Mouse (Mus musculus) midbrain, embryonic 16.5 days (tissue): ENCODE measurements at regions not wholly inside any gene's neighbourhood (a gene's known extent, or its start where the extent isn't known, plus 50 kb on each side); places are given as distances from the start of the nearest gene placed in this dataset.

Experiments used
- ATAC-seq: fragments of 200-750 bp; cut with Nextera tagmentation; 2 replicates; pipeline ENCODE4 v1.8.0; 2017; ENCODE audit warnings: moderate TSS enrichment
- H3K27ac ChIP-seq: fragments of 300-500 bp; sonication (generic); 2 replicates; pipeline ENCODE4 v1.5.1; 2014; ENCODE audit warnings: mild to moderate bottlenecking, low read length, mixed read lengths
- H3K27me3 ChIP-seq: fragments of 300-500 bp; sonication (generic); 2 replicates; pipeline ENCODE4 v1.6.1; 2014; ENCODE audit warnings: low read depth, low read length, mixed read lengths; ENCODE audit not compliant: control insufficient read depth, insufficient read depth
- H3K36me3 ChIP-seq: fragments of 300-500 bp; sonication (generic); 2 replicates; pipeline ENCODE4 v1.6.1; 2014; ENCODE audit warnings: mild to moderate bottlenecking, low read length, moderate library complexity, mixed read lengths; ENCODE audit not compliant: control insufficient read depth, insufficient read depth
- H3K4me1 ChIP-seq: fragments of 300-500 bp; sonication (generic); 2 replicates; pipeline ENCODE4 v1.6.1; 2014; ENCODE audit warnings: mild to moderate bottlenecking, low read length, mixed read lengths; ENCODE audit not compliant: control insufficient read depth, insufficient read depth
- H3K4me2 ChIP-seq: fragments of 300-500 bp; sonication (generic); 2 replicates; pipeline ENCODE4 v1.6.1; 2014; ENCODE audit warnings: mild to moderate bottlenecking, low read length, mixed read lengths
- H3K4me3 ChIP-seq: fragments of 300-500 bp; sonication (generic); 2 replicates; pipeline ENCODE4 v1.5.1; 2014; ENCODE audit warnings: low read depth, mild to moderate bottlenecking, low read length, moderate library complexity, mixed read lengths
- H3K9ac ChIP-seq: fragments of 300-500 bp; sonication (generic); 2 replicates; pipeline ENCODE4 v1.6.1; 2014; ENCODE audit warnings: low read depth, low read length, mixed read lengths
- H3K9me3 ChIP-seq: fragments of 300-500 bp; sonication (generic); replicated peaks from 2 replicates; pipeline ENCODE4 v1.6.1; 2014; ENCODE audit warnings: mild to moderate bottlenecking, low read length, mixed read lengths; ENCODE audit not compliant: control insufficient read depth, poor library complexity, severe bottlenecking
- WGBS: fragments of 180-500 bp; shearing (Covaris S2); extraction: QIAGEN DNeasy Blood & Tissue Kit; methylation state at CpG from one replicate; pipeline ENCODE4 v1.1.7; 2014; 5-methylcytosine and 5-hydroxymethylcytosine counted together

DNA sequence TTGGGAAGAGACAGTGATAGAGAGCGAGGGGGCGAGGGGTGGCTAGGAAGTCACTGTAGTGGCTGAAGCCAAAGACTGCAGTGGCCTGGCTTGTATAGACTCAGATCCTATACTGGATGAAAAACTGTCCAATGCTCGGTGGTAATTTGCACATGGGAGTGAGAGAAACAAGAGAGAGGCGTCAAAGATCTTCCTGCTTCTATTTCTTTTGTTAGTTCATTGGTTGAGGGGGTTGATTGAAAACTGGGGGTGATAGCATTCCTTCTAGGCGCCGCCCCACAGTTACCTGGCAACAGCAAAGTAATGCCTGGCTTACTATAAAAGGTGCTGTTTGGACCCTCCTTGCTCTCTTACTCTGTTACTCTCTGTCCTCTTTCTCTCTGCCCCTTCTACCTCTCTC lies 465.3 kb upstream of the Smim15 start:
- Histone ChIP-seq H3K4me1 (no peaks in the 10 kb centered on the region), H3K9ac (no peak overlapping the region), H3K4me3 (no peak overlapping the region), H3K27me3 (no peaks in the 10 kb centered on the region), H3K36me3 (no peaks in the 10 kb centered on the region), H3K9me3 (no peaks in the 10 kb centered on the region), H3K4me2 (no peak overlapping the region), H3K27ac (no peak overlapping the region)
- WGBS = 81% methylated on average over 6 of the region's 6 CpGs
- no peak for ATAC-seq

GRCm38 (mm10) chr13:107577809-107578208 lies 466.4 kb upstream of the Smim15 start:
- no peak overlapping the region for H3K9ac ChIP-seq
- H3K27ac ChIP-seq = no peak overlapping the region
- H3K4me3 ChIP-seq = no peak overlapping the region
- H3K4me1 ChIP-seq = no peaks in the 10 kb centered on the region
- no peak overlapping the region for H3K4me2 ChIP-seq
- no peaks in the 10 kb centered on the region for H3K27me3 ChIP-seq
- no peak for ATAC-seq
- H3K36me3 ChIP-seq = no peaks in the 10 kb centered on the region
- WGBS = 81% methylated on average over 8 of the region's 8 CpGs
- H3K9me3 ChIP-seq = no peaks in the 10 kb centered on the region

GRCm38 (mm10) chr13:107577272-107577671 lies 467.0 kb upstream of the Smim15 start:
- 74% methylated on average over 4 of the region's 4 CpGs for WGBS
- no peaks in the 10 kb centered on the region for H3K4me1 ChIP-seq

GRCm38 (mm10) chr13:107576701-107577100 lies 467.5 kb upstream of the Smim15 start:
- H3K27ac ChIP-seq = no peak overlapping the region
- no peak overlapping the region for H3K4me2 ChIP-seq
- H3K27me3 ChIP-seq = no peaks in the 10 kb centered on the region
- 92% methylated on average over 5 of the region's 5 CpGs for WGBS
- H3K9ac ChIP-seq = no peak overlapping the region
- no peaks in the 10 kb centered on the region for H3K36me3 ChIP-seq
- no peak overlapping the region for H3K4me3 ChIP-seq
- no peaks in the 10 kb centered on the region for H3K4me1 ChIP-seq
- H3K9me3 ChIP-seq = no peaks in the 10 kb centered on the region
- ATAC-seq = no peak

More at GRCm38 (mm10) chr13:107577272-107577671, 467.0 kb upstream of the Smim15 start:
- H3K27ac ChIP-seq = no peak overlapping the region
- no peak overlapping the region for H3K4me3 ChIP-seq
- ATAC-seq = no peak
- no peaks in the 10 kb centered on the region for H3K36me3 ChIP-seq
- no peaks in the 10 kb centered on the region for H3K9me3 ChIP-seq
- no peak overlapping the region for H3K4me2 ChIP-seq
- no peaks in the 10 kb centered on the region for H3K27me3 ChIP-seq
- no peak overlapping the region for H3K9ac ChIP-seq

- H3K4me1 ChIP-seq = no peaks in the 10 kb centered on the region
Measured at GRCm38 (mm10) chr13:107575025-107575424, 469.2 kb upstream of the Smim15 start.

GRCm38 (mm10) chr13:107573499-107574355 lies 470.5 kb upstream of the Smim15 start:
- H3K27ac ChIP-seq = no peak overlapping the region
- H3K36me3 ChIP-seq = no peaks in the 10 kb centered on the region
- H3K4me3 ChIP-seq = no peak overlapping the region
- H3K9ac ChIP-seq = no peak overlapping the region
- no peak for ATAC-seq
- no peaks in the 10 kb centered on the region for H3K4me1 ChIP-seq
- no peak overlapping the region for H3K4me2 ChIP-seq
- 86% methylated on average over 9 of the region's 9 CpGs for WGBS
- no peaks in the 10 kb centered on the region for H3K9me3 ChIP-seq
- no peaks in the 10 kb centered on the region for H3K27me3 ChIP-seq

More at GRCm38 (mm10) chr13:107575025-107575424, 469.2 kb upstream of the Smim15 start:
- Histone ChIP-seq H3K27ac (no peak overlapping the region), H3K36me3 (no peaks in the 10 kb centered on the region), H3K4me2 (no peak overlapping the region), H3K27me3 (no peaks in the 10 kb centered on the region), H3K9me3 (no peaks in the 10 kb centered on the region), H3K4me3 (no peak overlapping the region), H3K9ac (no peak overlapping the region)
- ATAC-seq = no peak
- WGBS = 89% methylated on average over 3 of the region's 3 CpGs

- Histone ChIP-seq H3K36me3 (no peaks in the 10 kb centered on the region), H3K9ac (no peak overlapping the region), H3K27me3 (no peaks in the 10 kb centered on the region), H3K4me2 (no peak overlapping the region), H3K9me3 (no peaks in the 10 kb centered on the region), H3K4me1 (no peaks in the 10 kb centered on the region), H3K27ac (no peak overlapping the region), H3K4me3 (no peak overlapping the region)
- WGBS = 91% methylated on average over 10 of the region's 10 CpGs
- ATAC-seq = no peak
Measured at GRCm38 (mm10) chr13:107571539-107571938, 472.7 kb upstream of the Smim15 start.

DNA sequence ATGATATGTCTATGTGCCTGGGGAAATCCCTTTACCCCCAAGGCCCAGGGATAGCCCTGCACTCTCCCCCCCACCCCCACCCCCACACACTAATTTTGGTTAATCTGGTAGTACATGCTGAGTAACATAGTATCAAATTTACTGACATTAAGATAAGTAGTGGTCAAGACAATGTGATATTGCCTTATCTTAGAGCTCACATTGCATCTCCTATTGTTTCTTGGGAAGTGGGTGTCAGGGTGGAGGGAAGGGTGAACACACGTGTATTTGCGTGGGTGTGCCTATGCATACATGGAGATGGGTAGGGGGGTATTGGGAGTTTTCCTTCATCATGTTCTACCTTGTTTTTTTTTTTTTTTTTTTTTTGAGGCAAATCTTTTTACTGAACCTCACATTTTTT lies 474.8 kb upstream of the Smim15 start:
- WGBS = 77% methylated on average over 2 of the region's 2 CpGs
- Histone ChIP-seq H3K9ac (no peak overlapping the region), H3K27me3 (no peaks in the 10 kb centered on the region; the same call in 1 of the 2 replicates), H3K4me1 (no peaks in the 10 kb centered on the region), H3K36me3 (no peaks in the 10 kb centered on the region), H3K27ac (no peak overlapping the region), H3K4me2 (no peak overlapping the region), H3K4me3 (no peak overlapping the region), H3K9me3 (no peaks in the 10 kb centered on the region)
- ATAC-seq = no peak

- H3K36me3 ChIP-seq = no peaks in the 10 kb centered on the region
- no peak overlapping the region for H3K27ac ChIP-seq
- no peak overlapping the region for H3K4me2 ChIP-seq
- WGBS = 82% methylated on average over 7 of the region's 7 CpGs
- H3K4me1 ChIP-seq = no peaks in the 10 kb centered on the region
- ATAC-seq = no peak
- H3K4me3 ChIP-seq = no peak overlapping the region
- H3K9me3 ChIP-seq = no peaks in the 10 kb centered on the region
- H3K9ac ChIP-seq = no peak overlapping the region
- no peaks in the 10 kb centered on the region; the same call in 1 of the 2 replicates for H3K27me3 ChIP-seq
Measured at GRCm38 (mm10) chr13:107568701-107569121, 475.5 kb upstream of the Smim15 start.
